ENCODE assay signal across 9 mouse cellular contexts in genomic region chr16:21488413-21488812, GRCm38 (mm10).
A peak's percentile ranks its signal among the peaks of the same experiment; 100 is the strongest.
DNase-seq lines count a peak whose midpoint lies in the region; ATAC-seq and TF ChIP-seq lines count a peak whose summit lies in the region.
"Had no signal": no experiment of that assay in that cellular context is flagged by ENCODE, and none has a peak within 500 bp of the region (broad histone marks: within the 10 kb centered on the region; RNA-seq: fewer than 3 reads in every experiment).

No protein-coding gene starts in this region.

- no peaks in the 10 kb centered on the region for H3K9me3 ChIP-seq in kidney, embryonic 15.5 days (replicated peaks)
- H3K9me3 ChIP-seq in hindbrain, embryonic 12.5 days (replicated peaks), result no peaks in the 10 kb centered on the region
- no peaks in the 10 kb centered on the region for H3K9me3 ChIP-seq in midbrain, embryonic 16.5 days (replicated peaks; ENCODE audit: control insufficient read depth, low read length, poor library complexity, severe bottlenecking)
- H3K9me3 ChIP-seq: embryonic facial prominence, embryonic 12.5 days had no signal

- peak; percentile 15 for DNase-seq in kidney, adult 11 months
- peak; percentile 65 for DNase-seq in ZHBTc4 (ENCODE audit: low read depth, low spot score)
- peak; percentile 66 for DNase-seq in embryo, embryonic 10 days (ENCODE audit: low spot score)
- peak; percentile 61 to 70 for DNase-seq in left cerebral cortex, adult 2 months (ENCODE audit: extremely low spot score in 1 of 2, low spot score in 2 of 2)
- DNase-seq in testis, postnatal 10 days (ENCODE audit: low spot score), result peak; percentile 78

- no peak overlapping the region for H3K9ac ChIP-seq in kidney, embryonic 15.5 days
- H3K9ac ChIP-seq in hindbrain, embryonic 12.5 days, result no peak overlapping the region
- H3K9ac ChIP-seq in midbrain, embryonic 16.5 days (ENCODE audit: low read depth, low read length), result no peak overlapping the region
- H3K9ac ChIP-seq: embryonic facial prominence, embryonic 12.5 days had no signal

- intact Hi-C loops in left cerebral cortex, adult 2 months (cut with DNase I), result loop anchor here (2.0 to 5.0 kb wide), 2 partner anchors 240 to 329 kb away; no protein-coding TSS in a partner anchor

- H3K4me3 ChIP-seq in kidney, embryonic 15.5 days (replicated peaks), result no peak overlapping the region
- H3K4me3 ChIP-seq in hindbrain, embryonic 12.5 days, result no peak overlapping the region
- H3K4me3 ChIP-seq in left cerebral cortex, adult 2 months, result no peak overlapping the region
- H3K4me3 ChIP-seq in midbrain, embryonic 16.5 days (ENCODE audit: low read depth, low read length), result no peak overlapping the region
- H3K4me3 ChIP-seq: embryonic facial prominence, embryonic 12.5 days had no signal

- no peak for ATAC-seq in kidney, embryonic 15.5 days (replicated peaks; ENCODE audit: low FRiP score)
- 0 out of 2 replicates have a peak, but pooled peaks have one; percentile 40 for ATAC-seq in hindbrain, embryonic 12.5 days (ENCODE audit: low FRiP score)
- peak; percentile 69 for ATAC-seq in midbrain, embryonic 16.5 days

- peaks cover 6% of the 10 kb centered on the region for H3K4me1 ChIP-seq in kidney, embryonic 15.5 days
- H3K4me1 ChIP-seq in hindbrain, embryonic 12.5 days, result peaks cover 10% of the 10 kb centered on the region
- H3K4me1 ChIP-seq in midbrain, embryonic 16.5 days (ENCODE audit: control insufficient read depth, insufficient read depth, low read length), result peaks cover 4% of the 10 kb centered on the region

- H3K27ac ChIP-seq in kidney, embryonic 15.5 days, result no peak overlapping the region
- no peak overlapping the region for H3K27ac ChIP-seq in hindbrain, embryonic 12.5 days
- no peak overlapping the region for H3K27ac ChIP-seq in left cerebral cortex, adult 2 months
- H3K27ac ChIP-seq in midbrain, embryonic 16.5 days (ENCODE audit: low read length), result no peak overlapping the region
- H3K27ac ChIP-seq: embryonic facial prominence, embryonic 12.5 days had no signal

- 49% methylated on average over 4 of the region's 4 CpGs for WGBS in kidney, embryonic 15.5 days
- WGBS in hindbrain, embryonic 12.5 days, result 51% methylated on average over 4 of the region's 4 CpGs
- WGBS in midbrain, embryonic 16.5 days, result 46% methylated on average over 4 of the region's 4 CpGs

- H3K36me3 ChIP-seq in kidney, embryonic 15.5 days, result no peaks in the 10 kb centered on the region
- no peaks in the 10 kb centered on the region for H3K36me3 ChIP-seq in hindbrain, embryonic 12.5 days
- H3K36me3 ChIP-seq in midbrain, embryonic 16.5 days (ENCODE audit: control insufficient read depth, insufficient read depth, low read length), result peaks cover 4% of the 10 kb centered on the region; the same call in 1 of the 2 replicates
- H3K36me3 ChIP-seq: embryonic facial prominence, embryonic 12.5 days had no signal

- no peaks in the 10 kb centered on the region for H3K27me3 ChIP-seq in kidney, embryonic 15.5 days
- H3K27me3 ChIP-seq in hindbrain, embryonic 12.5 days, result no peaks in the 10 kb centered on the region
- H3K27me3 ChIP-seq in midbrain, embryonic 16.5 days (ENCODE audit: control insufficient read depth, insufficient read depth, low read depth, low read length), result no peaks in the 10 kb centered on the region
- H3K27me3 ChIP-seq: embryonic facial prominence, embryonic 12.5 days had no signal

- no peak overlapping the region for H3K4me2 ChIP-seq in kidney, embryonic 15.5 days
- no peak overlapping the region for H3K4me2 ChIP-seq in hindbrain, embryonic 12.5 days (replicated peaks)
- H3K4me2 ChIP-seq in midbrain, embryonic 16.5 days (ENCODE audit: low read length), result no peak overlapping the region
- H3K4me2 ChIP-seq: embryonic facial prominence, embryonic 12.5 days had no signal

- TF ChIP-seq CTCF in left cerebral cortex, adult 2 months (IDR thresholded peaks at IDR 0.05), result peak; percentile 84

Comparison
In these comparisons a context has a peak if more than half of its experiments do, and no peak if none do; other contexts are left out.
1. DNase-seq: peak in every context shown above with its lines; median percentile 78 in testis, postnatal 10 days; 66 in embryo, embryonic 10 days; 66 in left cerebral cortex, adult 2 months; 65 in ZHBTc4; 15 in kidney, adult 11 months.